Mouse (Mus musculus) hindbrain, embryonic 14.5 days (tissue): ENCODE data around the gene Tgfbr3. TPM values are rescaled to one million over a fixed set of nuclear protein-coding genes. Genes with fewer than 3 reads are reported as not detected.

Experiments
- ATAC-seq: fragments of 200-750 bp; cut with Nextera tagmentation; 2 replicates; pipeline ENCODE4 v1.8.0; 2017; ENCODE audit warnings: moderate number of reproducible peaks, mild to moderate bottlenecking, moderate TSS enrichment, moderate library complexity; ENCODE audit not compliant: low FRiP score
- DNase-seq: peaks from one replicate; pipeline ENCODE4 v3.0.0-alpha.2; 2015; ENCODE audit warnings: low spot score
- H3K27ac ChIP-seq: fragments of 300-500 bp; sonication (generic); 2 replicates; pipeline ENCODE4 v1.5.1; 2014; ENCODE audit warnings: mild to moderate bottlenecking, moderate library complexity
- H3K27me3 ChIP-seq: fragments of 300-500 bp; sonication (generic); 2 replicates; pipeline ENCODE4 v1.6.1; 2014; ENCODE audit warnings: mild to moderate bottlenecking, low read length, mixed read lengths; ENCODE audit not compliant: control insufficient read depth, insufficient read depth
- H3K36me3 ChIP-seq: fragments of 300-500 bp; sonication (generic); replicated peaks from 2 replicates; pipeline ENCODE4 v1.6.1; 2014; ENCODE audit not compliant: control insufficient read depth, insufficient read depth
- H3K4me1 ChIP-seq: fragments of 300-500 bp; sonication (generic); replicated peaks from 2 replicates; pipeline ENCODE4 v1.6.1; 2014; ENCODE audit warnings: antibody characterized with exemption, low read length, mixed read lengths; ENCODE audit not compliant: control insufficient read depth, insufficient read depth
- H3K4me2 ChIP-seq: fragments of 300-500 bp; sonication (generic); replicated peaks from 2 replicates; pipeline ENCODE4 v1.6.1; 2014; ENCODE audit warnings: mild to moderate bottlenecking, moderate library complexity
- H3K4me3 ChIP-seq: fragments of 300-500 bp; sonication (generic); replicated peaks from 2 replicates; pipeline ENCODE4 v1.5.1; 2014; ENCODE audit warnings: mild to moderate bottlenecking, low read length
- H3K9ac ChIP-seq: fragments of 300-500 bp; sonication (generic); 2 replicates; pipeline ENCODE4 v1.6.1; 2014
- H3K9me3 ChIP-seq: fragments of 300-500 bp; sonication (generic); 2 replicates; pipeline ENCODE4 v1.6.1; 2016; ENCODE audit warnings: low read length; ENCODE audit not compliant: control insufficient read depth
- WGBS: fragments of 180-500 bp; shearing (Covaris S2); extraction: QIAGEN DNeasy Blood & Tissue Kit; methylation state at CpG from one replicate; pipeline ENCODE4 v1.1.7; 2014; 5-methylcytosine and 5-hydroxymethylcytosine counted together
- polyA plus RNA-seq: library from polyadenylated mRNA; unstranded; fragments of >200 nt; fragmentation: Nextera tagmentation; extraction: Ambion mirVana; gene quantifications from 2 replicates; pipeline ENCODE4 v1.2.1, GENCODE M21; 2014

The Tgfbr3 gene
- 7.1 TPM in 2 replicates for polyA plus RNA-seq

DNA sequence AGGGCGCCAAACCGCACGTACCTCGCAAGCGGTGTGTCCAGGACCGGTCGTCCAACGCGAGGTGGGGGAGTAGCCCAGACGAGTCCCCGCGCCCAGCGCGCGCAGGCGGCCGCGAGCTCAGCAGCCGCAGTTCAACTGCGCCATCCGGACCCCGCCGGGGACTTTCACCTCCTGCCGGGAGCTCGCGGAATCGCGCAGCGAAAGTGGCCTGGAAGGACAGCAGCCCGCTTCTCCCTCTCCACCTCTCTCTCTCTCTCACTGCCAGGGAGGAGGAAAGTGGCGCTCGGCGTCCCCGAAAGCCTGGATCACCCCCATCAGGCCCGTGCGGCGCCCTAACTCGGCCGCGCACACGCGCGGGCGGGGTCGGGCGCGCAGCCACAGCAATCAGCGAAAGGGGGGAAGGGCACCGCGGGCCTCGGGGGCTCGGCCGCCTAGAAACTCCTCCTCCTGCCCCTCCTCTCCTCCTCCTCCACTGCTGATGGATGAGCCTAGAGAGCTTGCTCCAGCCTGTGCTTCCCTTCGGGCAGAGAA lies at the start of gene Tgfbr3:
Tgfbr3 (minus strand) TSS at position 396 of the 531 bp plus-strand sequence.
- Histone ChIP-seq H3K27me3 (peaks cover 25% of the 10 kb centered on the region), H3K9me3 (no peaks in the 10 kb centered on the region), H3K9ac (peak within 1 kb of the TSS; percentile 76), H3K4me2 (peak within 1 kb of the TSS; percentile 100), H3K4me3 (peak within 1 kb of the TSS; percentile 78), H3K36me3 (no peaks in the 10 kb centered on the region), H3K27ac (peak within 1 kb of the TSS; percentile 40), H3K4me1 (peaks cover 5% of the 10 kb centered on the region; the same call in 1 of the 2 replicates)
- DNase-seq (peak; percentile 77), ATAC-seq (peak; percentile 91)
- WGBS: 1% methylated on average over 54 of the region's 54 CpGs

- no peaks in the 10 kb centered on the region for H3K4me1 ChIP-seq
- H3K27me3 ChIP-seq: no peaks in the 10 kb centered on the region
- 0 out of 2 replicates have a peak, but pooled peaks cover 4% of the 10 kb centered on the region for H3K9me3 ChIP-seq
- ATAC-seq (no peak), DNase-seq (no peak)
- no peak within 1 kb of the TSS for H3K4me3 ChIP-seq
- no peaks in the 10 kb centered on the region for H3K36me3 ChIP-seq
- H3K27ac ChIP-seq: no peak within 1 kb of the TSS
- no peak within 1 kb of the TSS for H3K4me2 ChIP-seq
- H3K9ac ChIP-seq: no peak within 1 kb of the TSS
- 91% methylated on average over 30 of the region's 30 CpGs for WGBS
Observed at GRCm38 (mm10) chr5:107330916-107331421, 41.5 kb upstream of the Tgfbr3 start, which contains the start of gene Brdt. Brdt (plus strand) TSS chr5:107331159.

GRCm38 (mm10) chr5:107320703-107321102 lies 31.3 kb upstream of the Tgfbr3 start:
- no peak overlapping the region for H3K4me3 ChIP-seq
- H3K27ac ChIP-seq: no peak overlapping the region
- H3K27me3 ChIP-seq: no peaks in the 10 kb centered on the region
- ATAC-seq: no peak
- H3K36me3 ChIP-seq: no peaks in the 10 kb centered on the region
- H3K9me3 ChIP-seq: no peaks in the 10 kb centered on the region
- 8% methylated on average over 1 of the region's 1 CpGs for WGBS
- no peak overlapping the region for H3K9ac ChIP-seq
- DNase-seq: peak; percentile 74
- H3K4me1 ChIP-seq: no peaks in the 10 kb centered on the region
- no peak overlapping the region for H3K4me2 ChIP-seq

DNA sequence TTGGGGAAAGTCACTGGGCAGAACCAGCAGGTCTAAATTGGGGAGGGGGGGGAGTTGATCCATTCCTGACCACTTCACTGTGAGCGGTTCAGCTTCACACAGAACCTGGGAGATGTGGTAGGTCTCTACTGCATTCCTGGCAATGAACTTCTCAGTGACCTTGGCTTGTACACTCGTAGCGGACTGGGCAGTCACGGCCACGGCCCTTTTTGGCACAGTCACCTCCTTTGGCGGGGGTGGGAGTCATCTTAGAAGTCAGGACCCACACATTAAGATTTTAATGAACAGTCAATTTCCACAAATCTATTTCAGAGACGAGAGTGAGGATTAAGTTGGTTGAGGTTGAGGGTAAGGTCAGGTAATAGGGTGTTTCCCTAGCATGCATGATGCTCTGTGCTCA lies 27.7 kb upstream of the Tgfbr3 start:
- Histone ChIP-seq H3K9me3 (no peaks in the 10 kb centered on the region), H3K9ac (no peak overlapping the region), H3K27ac (no peak overlapping the region), H3K4me1 (no peaks in the 10 kb centered on the region), H3K27me3 (no peaks in the 10 kb centered on the region), H3K4me3 (no peak overlapping the region), H3K4me2 (no peak overlapping the region), H3K36me3 (no peaks in the 10 kb centered on the region)
- DNase-seq (no peak), ATAC-seq (no peak)
- 95% methylated on average over 7 of the region's 7 CpGs for WGBS

GRCm38 (mm10) chr5:107307432-107307831 lies 18.0 kb upstream of the Tgfbr3 start:
- Histone ChIP-seq H3K9ac (no peak overlapping the region), H3K4me2 (no peak overlapping the region), H3K4me3 (no peak overlapping the region), H3K9me3 (no peaks in the 10 kb centered on the region), H3K27me3 (no peaks in the 10 kb centered on the region), H3K36me3 (no peaks in the 10 kb centered on the region), H3K4me1 (no peaks in the 10 kb centered on the region), H3K27ac (no peak overlapping the region)
- WGBS: 82% methylated on average over 4 of the region's 4 CpGs
- DNase-seq (no peak), ATAC-seq (no peak)

- 85% methylated on average over 13 of the region's 13 CpGs for WGBS
- H3K4me3 ChIP-seq: no peak overlapping the region
- no peaks in the 10 kb centered on the region for H3K27me3 ChIP-seq
- H3K36me3 ChIP-seq: no peaks in the 10 kb centered on the region
- H3K9me3 ChIP-seq: no peaks in the 10 kb centered on the region
- no peak overlapping the region for H3K4me2 ChIP-seq
- ATAC-seq (no peak), DNase-seq (no peak)
- H3K9ac ChIP-seq: no peak overlapping the region
- no peaks in the 10 kb centered on the region for H3K4me1 ChIP-seq
- no peak overlapping the region for H3K27ac ChIP-seq
Observed at GRCm38 (mm10) chr5:107304117-107304825, 14.8 kb upstream of the Tgfbr3 start.

GRCm38 (mm10) chr5:107303350-107303861 lies 14.0 kb upstream of the Tgfbr3 start:
- 53% methylated on average over 11 of the region's 11 CpGs for WGBS
- Histone ChIP-seq H3K27me3 (no peaks in the 10 kb centered on the region), H3K4me2 (no peak overlapping the region), H3K9me3 (no peaks in the 10 kb centered on the region), H3K9ac (no peak overlapping the region), H3K27ac (no peak overlapping the region), H3K4me1 (no peaks in the 10 kb centered on the region), H3K4me3 (no peak overlapping the region), H3K36me3 (no peaks in the 10 kb centered on the region)
- ATAC-seq (no peak), DNase-seq (no peak)

GRCm38 (mm10) chr5:107298854-107299253 lies 9.4 kb upstream of the Tgfbr3 start:
- DNase-seq: no peak
- no peaks in the 10 kb centered on the region for H3K9me3 ChIP-seq
- ATAC-seq: no peak
- no peak overlapping the region for H3K27ac ChIP-seq
- no peaks in the 10 kb centered on the region for H3K36me3 ChIP-seq
- H3K4me1 ChIP-seq: 0 out of 2 replicates have a peak, but pooled peaks cover 5% of the 10 kb centered on the region
- no peak overlapping the region for H3K4me2 ChIP-seq
- 84% methylated on average over 11 of the region's 11 CpGs for WGBS
- H3K4me3 ChIP-seq: no peak overlapping the region
- no peak overlapping the region for H3K9ac ChIP-seq
- no peaks in the 10 kb centered on the region for H3K27me3 ChIP-seq

DNA sequence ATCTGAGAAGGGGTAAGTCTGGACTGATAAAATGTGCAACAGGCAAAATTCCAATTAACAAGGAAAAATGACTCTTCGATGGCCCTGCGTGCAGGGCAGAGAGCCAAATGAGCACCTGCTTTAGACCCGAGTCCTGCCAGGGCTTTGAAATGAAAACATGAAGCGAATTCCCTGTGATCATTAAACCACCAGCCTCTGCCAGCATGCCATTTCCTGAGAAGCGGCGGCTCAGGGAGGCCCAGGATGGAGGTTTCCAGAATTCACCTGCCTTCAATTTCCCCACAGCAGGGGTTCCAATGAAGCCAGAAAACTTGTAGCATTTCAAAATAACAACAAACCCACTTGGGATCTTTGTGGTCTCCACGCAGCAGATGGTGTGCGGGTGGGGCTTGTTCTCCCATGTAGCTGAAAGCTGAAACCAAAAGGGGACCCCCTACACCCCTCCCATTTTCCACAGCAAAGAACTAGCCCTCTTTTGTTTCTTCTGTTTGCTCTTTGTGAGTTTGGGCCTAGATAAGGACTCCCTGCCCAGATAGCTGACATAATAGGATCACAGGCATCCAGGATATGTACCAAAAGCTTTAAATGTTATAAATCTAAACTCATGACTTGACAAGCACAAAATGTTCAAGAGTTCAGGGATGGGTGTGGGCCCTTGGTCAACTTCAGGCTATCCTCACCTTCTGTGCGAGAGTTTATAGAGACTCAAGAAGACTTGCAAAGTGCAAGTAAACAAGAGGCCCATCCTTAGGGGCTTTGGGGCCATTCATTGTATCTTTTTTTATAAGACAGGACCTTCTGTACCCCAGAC lies 7.3 kb upstream of the Tgfbr3 start:
- Histone ChIP-seq H3K4me3 (no peak overlapping the region), H3K27ac (no peak overlapping the region), H3K4me2 (no peak overlapping the region), H3K4me1 (0 out of 2 replicates have a peak, but pooled peaks cover 5% of the 10 kb centered on the region), H3K9me3 (no peaks in the 10 kb centered on the region), H3K36me3 (no peaks in the 10 kb centered on the region), H3K27me3 (no peaks in the 10 kb centered on the region), H3K9ac (no peak overlapping the region)
- WGBS: 33% methylated on average over 9 of the region's 9 CpGs
- DNase-seq (no peak), ATAC-seq (no peak)
